Mouse (Mus musculus): ENCODE results near the gene Tmed10. TPM values are rescaled to one million over a fixed set of nuclear protein-coding genes. Genes with fewer than 3 reads are reported as not detected.

Tmed10 gene
- polyA plus RNA-seq, 1 experiment from 2014 or later = 328 TPM

- H3K27me3 ChIP-seq (replicated peaks; ENCODE audit: control insufficient read depth, insufficient read depth, low read length) = no peaks in the 10 kb centered on the region
- ATAC-seq = peak; percentile 59
- peaks cover 68% of the 10 kb centered on the region for H3K36me3 ChIP-seq (ENCODE audit: control insufficient read depth, insufficient read depth)
- H3K4me3 ChIP-seq (ENCODE audit: low read depth, low read length) = no peak overlapping the region
- no peak for TF ChIP-seq CTCF (IDR thresholded peaks at IDR 0.05; ENCODE audit: low read depth)
- H3K27ac ChIP-seq (ENCODE audit: low read depth, low read length) = no peak overlapping the region
- H3K9ac ChIP-seq (ENCODE audit: low read depth, low read length) = no peak overlapping the region
- 56% methylated on average over 7 of the region's 7 CpGs for WGBS
- no peaks in the 10 kb centered on the region for H3K4me1 ChIP-seq (replicated peaks; ENCODE audit: control insufficient read depth, insufficient read depth, low read length)
- no peaks in the 10 kb centered on the region for H3K9me3 ChIP-seq (ENCODE audit: control insufficient read depth)
- H3K4me2 ChIP-seq (replicated peaks; ENCODE audit: low read depth) = no peak overlapping the region
Observed at GRCm38 (mm10) chr12:85330153-85330552, 44.5 kb downstream of the Tmed10 start.

GRCm38 (mm10) chr12:85308651-85309050 lies 66.0 kb downstream of the Tmed10 start:
- Histone ChIP-seq H3K9ac (ENCODE audit: low read depth, low read length) (no peak overlapping the region), H3K4me3 (ENCODE audit: low read depth, low read length) (no peak overlapping the region), H3K9me3 (ENCODE audit: control insufficient read depth) (no peaks in the 10 kb centered on the region), H3K27me3 (replicated peaks; ENCODE audit: control insufficient read depth, insufficient read depth, low read length) (no peaks in the 10 kb centered on the region), H3K36me3 (ENCODE audit: control insufficient read depth, insufficient read depth) (peaks cover 90% of the 10 kb centered on the region), H3K4me1 (replicated peaks; ENCODE audit: control insufficient read depth, insufficient read depth, low read length) (no peaks in the 10 kb centered on the region), H3K4me2 (replicated peaks; ENCODE audit: low read depth) (no peak overlapping the region), H3K27ac (ENCODE audit: low read depth, low read length) (no peak overlapping the region)
- TF ChIP-seq CTCF (IDR thresholded peaks at IDR 0.05; ENCODE audit: low read depth) = no peak
- ATAC-seq = no peak
- WGBS = 86% methylated on average over 3 of the region's 3 CpGs

- H3K9ac ChIP-seq (ENCODE audit: low read depth, low read length) = no peak overlapping the region
- no peaks in the 10 kb centered on the region for H3K4me1 ChIP-seq (replicated peaks; ENCODE audit: control insufficient read depth, insufficient read depth, low read length)
- TF ChIP-seq CTCF (IDR thresholded peaks at IDR 0.05; ENCODE audit: low read depth) = peak; percentile 100
- H3K27me3 ChIP-seq (replicated peaks; ENCODE audit: control insufficient read depth, insufficient read depth, low read length) = no peaks in the 10 kb centered on the region
- 44% methylated on average over 16 of the region's 16 CpGs for WGBS
- H3K9me3 ChIP-seq (ENCODE audit: control insufficient read depth) = no peaks in the 10 kb centered on the region
- peaks cover 90% of the 10 kb centered on the region for H3K36me3 ChIP-seq (ENCODE audit: control insufficient read depth, insufficient read depth)
- no peak overlapping the region for H3K27ac ChIP-seq (ENCODE audit: low read depth, low read length)
- no peak overlapping the region for H3K4me3 ChIP-seq (ENCODE audit: low read depth, low read length)
- peak; percentile 55 for ATAC-seq
- peak overlapping the region; percentile 35 for H3K4me2 ChIP-seq (replicated peaks; ENCODE audit: low read depth)
Observed at GRCm38 (mm10) chr12:85305247-85305892, 69.3 kb downstream of the Tmed10 start.

- Histone ChIP-seq H3K9ac (ENCODE audit: low read depth, low read length) (no peak overlapping the region), H3K4me1 (replicated peaks; ENCODE audit: control insufficient read depth, insufficient read depth, low read length) (no peaks in the 10 kb centered on the region), H3K4me2 (replicated peaks; ENCODE audit: low read depth) (no peak overlapping the region), H3K36me3 (ENCODE audit: control insufficient read depth, insufficient read depth) (peaks cover 84% of the 10 kb centered on the region), H3K4me3 (ENCODE audit: low read depth, low read length) (no peak overlapping the region), H3K27ac (ENCODE audit: low read depth, low read length) (no peak overlapping the region), H3K27me3 (replicated peaks; ENCODE audit: control insufficient read depth, insufficient read depth, low read length) (no peaks in the 10 kb centered on the region), H3K9me3 (ENCODE audit: control insufficient read depth) (no peaks in the 10 kb centered on the region)
- ATAC-seq = no peak
- 0 out of 2 replicates have a peak, but pooled peaks have one; percentile 21 for TF ChIP-seq CTCF (IDR thresholded peaks at IDR 0.05; ENCODE audit: low read depth)
- 59% methylated on average over 4 of the region's 4 CpGs for WGBS
Observed at GRCm38 (mm10) chr12:85304725-85305124, 69.9 kb downstream of the Tmed10 start.

GRCm38 (mm10) chr12:85303256-85303655 lies 71.4 kb downstream of the Tmed10 start:
- no peak overlapping the region for H3K4me3 ChIP-seq (ENCODE audit: low read depth, low read length)
- peaks cover 69% of the 10 kb centered on the region for H3K36me3 ChIP-seq (ENCODE audit: control insufficient read depth, insufficient read depth)
- TF ChIP-seq CTCF (IDR thresholded peaks at IDR 0.05; ENCODE audit: low read depth) = no peak
- WGBS = 56% methylated on average over 2 of the region's 2 CpGs
- no peak overlapping the region for H3K27ac ChIP-seq (ENCODE audit: low read depth, low read length)
- ATAC-seq = no peak
- no peaks in the 10 kb centered on the region for H3K4me1 ChIP-seq (replicated peaks; ENCODE audit: control insufficient read depth, insufficient read depth, low read length)
- no peaks in the 10 kb centered on the region for H3K9me3 ChIP-seq (ENCODE audit: control insufficient read depth)
- no peak overlapping the region for H3K4me2 ChIP-seq (replicated peaks; ENCODE audit: low read depth)
- H3K27me3 ChIP-seq (replicated peaks; ENCODE audit: control insufficient read depth, insufficient read depth, low read length) = no peaks in the 10 kb centered on the region
- H3K9ac ChIP-seq (ENCODE audit: low read depth, low read length) = no peak overlapping the region

- Histone ChIP-seq H3K27me3 (replicated peaks; ENCODE audit: control insufficient read depth, insufficient read depth, low read length) (no peaks in the 10 kb centered on the region), H3K4me1 (replicated peaks; ENCODE audit: control insufficient read depth, insufficient read depth, low read length) (no peaks in the 10 kb centered on the region), H3K4me3 (ENCODE audit: low read depth, low read length) (no peak overlapping the region), H3K9ac (ENCODE audit: low read depth, low read length) (no peak overlapping the region), H3K27ac (ENCODE audit: low read depth, low read length) (no peak overlapping the region), H3K36me3 (ENCODE audit: control insufficient read depth, insufficient read depth) (peaks cover 28% of the 10 kb centered on the region), H3K9me3 (ENCODE audit: control insufficient read depth) (no peaks in the 10 kb centered on the region), H3K4me2 (replicated peaks; ENCODE audit: low read depth) (no peak overlapping the region)
- TF ChIP-seq CTCF (IDR thresholded peaks at IDR 0.05; ENCODE audit: low read depth) = no peak
- no peak for ATAC-seq
- WGBS = 63% methylated on average over 1 of the region's 1 CpGs
Observed at GRCm38 (mm10) chr12:85298835-85299180, 75.8 kb downstream of the Tmed10 start.

Measured in intestine, postnatal 0 days (tissue).